Mouse (Mus musculus) embryonic stem cell, embryonic (primary cell): ENCODE results near the gene Scn8a.

Source experiments
- CTCF ChIA-PET, 4 experiments: fragments of 300-600 bp in 2 of 4; fragments of 350-600 bp in 2 of 4; sonication (Branson Sonifier 250); formaldehyde crosslinking; loops; one replicate each; lab custom pipeline; 2022; ENCODE audit warnings: inconsistent platforms in 2 of 4; lab: Charles Lee
- POLR2A ChIA-PET, 4 experiments: fragments of 300-600 bp in 2 of 4; fragments of 350-600 bp in 2 of 4; sonication (Branson Sonifier 250); formaldehyde crosslinking; loops; one replicate each; lab custom pipeline; 2022; ENCODE audit warnings: antibody characterized with exemption in 4 of 4, inconsistent platforms in 1 of 4; lab: Charles Lee

The Scn8a gene

DNA sequence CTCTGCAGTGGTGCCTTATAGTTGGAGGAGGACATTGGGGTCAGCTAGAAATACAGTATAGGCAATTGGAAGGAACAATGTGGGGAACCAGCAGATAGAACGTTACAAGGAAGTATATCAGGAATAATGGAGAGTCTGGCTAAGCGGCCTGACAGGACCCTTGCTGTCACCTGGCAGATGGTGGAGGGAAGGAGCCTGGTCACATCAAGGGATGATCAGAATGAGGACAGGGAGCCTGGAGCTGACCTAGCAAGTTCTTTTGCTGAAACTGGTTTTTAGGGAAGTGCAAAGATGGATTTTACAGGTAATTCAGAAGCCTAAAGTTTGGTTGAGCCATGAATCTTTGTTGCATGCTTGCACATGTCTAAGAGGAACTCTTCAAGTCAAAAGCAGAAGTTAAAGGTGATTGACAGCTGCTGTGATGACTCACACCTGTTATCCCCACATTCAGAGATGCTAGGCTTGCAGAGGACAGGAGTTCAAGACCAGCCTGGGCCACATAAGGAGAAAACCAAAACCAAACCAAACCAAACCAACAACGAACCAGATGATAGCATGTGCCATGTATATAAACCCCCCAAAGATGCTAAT lies 43.1 kb downstream of the Scn8a start:
- CTCF ChIA-PET: no interaction called here
- POLR2A ChIA-PET: no interaction called here

- POLR2A ChIA-PET: interaction anchor here in 3 of 4 experiments (0.6 to 1.4 kb wide), 6 partner anchors 8 to 1414 kb away, joined by 3 to 4 read pairs (median 3); no protein-coding TSS in a partner anchor
- CTCF ChIA-PET: interaction anchor here (0.7 to 1.5 kb wide), 10 partner anchors 9 to 214 kb away, joined by 3 to 6 read pairs (median 3); partner anchors contain the start of gene Scn8a (in 1 of the 4)
Measured at GRCm38 (mm10) chr15:100914734-100915242, 45.1 kb downstream of the Scn8a start.

GRCm38 (mm10) chr15:100918046-100918445 lies 48.4 kb downstream of the Scn8a start:
- ChIA-PET POLR2A (interaction anchor here in 2 of 4 experiments (0.6 to 1.9 kb wide), 2 partner anchors 18 to 252 kb away, joined by 4 to 6 read pairs; no protein-coding TSS in a partner anchor), CTCF (no interaction called here)

DNA sequence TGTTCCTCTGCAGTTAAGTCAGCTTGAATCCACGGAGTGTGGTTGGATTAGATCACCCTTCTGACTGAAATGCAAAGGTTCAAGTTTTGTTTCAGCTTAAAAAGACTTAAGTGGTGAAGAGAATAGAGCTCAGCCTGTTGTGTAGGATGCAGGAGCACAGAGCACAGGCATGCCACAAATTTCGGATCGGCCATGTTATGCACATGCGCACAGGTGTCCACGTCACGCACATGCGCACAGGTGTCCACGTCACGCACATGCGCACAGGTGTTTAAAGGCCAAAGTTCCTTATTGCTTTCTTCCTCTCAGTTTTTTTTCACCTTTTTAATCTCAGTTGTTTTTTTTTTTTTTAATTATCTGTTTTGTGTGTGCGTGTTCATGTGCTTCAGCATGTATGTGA lies 52.6 kb downstream of the Scn8a start:
- CTCF ChIA-PET: interaction anchor here in 1 of 4 experiments (1.1 kb wide), 1 partner anchor 1931 kb away, joined by 3 read pairs; no protein-coding TSS in a partner anchor
- POLR2A ChIA-PET: interaction anchor here in 1 of 4 experiments (0.6 to 2.3 kb wide), 5 partner anchors 8 to 821 kb away, joined by 3 to 8 read pairs (median 3); partner anchors contain the start of gene Krt71

GRCm38 (mm10) chr15:100923476-100923875 lies 53.8 kb downstream of the Scn8a start:
- POLR2A ChIA-PET: interaction anchor here in 2 of 4 experiments (0.8 to 2.3 kb wide), 5 partner anchors 12 to 92 kb away, joined by 3 to 8 read pairs (median 3); no protein-coding TSS in a partner anchor
- CTCF ChIA-PET: interaction anchor here in 2 of 4 experiments (0.7 to 1.5 kb wide), 5 partner anchors 9 to 1198 kb away, joined by 3 to 6 read pairs (median 3); partner anchors contain the start of genes Cox14 (in 1 of the 2) and Scn8a (in 1 of the 2)

- ChIA-PET CTCF (interaction anchor here in 1 of 4 experiments (0.5 kb wide), 1 partner anchor 837 kb away, joined by 3 read pairs; no protein-coding TSS in a partner anchor), POLR2A (interaction anchor here in 1 of 4 experiments (0.8 kb wide), 1 partner anchor 169 kb away, joined by 3 read pairs; no protein-coding TSS in a partner anchor)
Measured at GRCm38 (mm10) chr15:100924941-100925340, 55.3 kb downstream of the Scn8a start.

GRCm38 (mm10) chr15:100930477-100930876 lies 60.8 kb downstream of the Scn8a start:
- ChIA-PET POLR2A (interaction anchor here in 2 of 4 experiments (0.7 kb wide), 4 partner anchors 11 to 167 kb away, joined by 3 to 4 read pairs (median 4); no protein-coding TSS in a partner anchor), CTCF (interaction anchor here in 1 of 4 experiments (0.7 kb wide), 1 partner anchor 149 kb away, joined by 7 read pairs; no protein-coding TSS in a partner anchor)

- ChIA-PET CTCF (interaction anchor here in 3 of 4 experiments (0.6 to 1.4 kb wide), 6 partner anchors 21 to 1806 kb away, joined by 3 to 5 read pairs (median 3); partner anchors contain the start of gene Scn8a (in 1 of the 3)), POLR2A (interaction anchor here in 1 of 4 experiments (0.8 to 1.5 kb wide), 7 partner anchors 10 to 63 kb away, joined by 3 to 6 read pairs (median 3); no protein-coding TSS in a partner anchor)
Measured at GRCm38 (mm10) chr15:100936176-100936575, 66.5 kb downstream of the Scn8a start.

DNA sequence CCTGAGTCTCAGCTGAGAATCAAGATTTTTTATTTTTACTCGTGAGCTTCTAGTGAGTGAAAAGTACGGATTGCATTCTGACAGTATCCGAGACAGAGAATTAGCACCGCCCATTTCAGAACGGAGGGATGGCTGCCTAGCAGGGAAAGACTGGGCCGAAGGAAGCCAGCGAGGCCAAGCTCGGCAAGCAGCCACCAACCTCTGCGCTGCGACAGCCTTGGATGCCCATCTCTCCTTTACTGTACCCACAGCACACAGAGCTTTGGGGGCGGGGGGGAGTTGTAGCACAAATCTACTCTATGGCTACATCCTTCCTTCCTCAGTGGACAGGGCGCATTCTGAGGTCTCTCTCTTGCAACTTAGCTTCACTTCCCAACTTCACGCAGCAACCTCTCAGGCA lies 78.7 kb downstream of the Scn8a start:
- ChIA-PET CTCF (no interaction called here), POLR2A (interaction anchor here in 2 of 4 experiments (0.6 to 1.1 kb wide), 2 partner anchors 12 to 313 kb away, joined by 3 to 4 read pairs; no protein-coding TSS in a partner anchor)

DNA sequence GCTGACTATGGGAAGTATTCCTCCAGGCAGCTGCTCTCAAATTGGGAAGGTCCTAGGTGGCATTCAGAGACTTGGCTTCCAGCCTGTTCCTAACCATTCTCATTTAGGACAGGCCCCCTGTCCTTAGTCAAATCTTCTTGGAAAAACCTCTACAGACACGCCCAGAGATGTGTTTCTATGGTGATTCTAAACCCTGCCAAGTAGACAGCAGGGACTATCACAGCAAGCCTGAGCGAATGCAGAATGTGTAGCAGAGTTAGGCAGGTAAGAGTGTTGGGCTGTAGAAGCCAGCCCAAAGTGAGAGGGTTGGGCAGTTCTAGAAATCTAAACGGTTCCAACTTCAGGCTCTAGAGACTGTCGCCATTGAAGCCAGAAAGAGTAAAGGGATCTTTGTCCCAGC lies 79.5 kb downstream of the Scn8a start:
- POLR2A ChIA-PET: interaction anchor here in 1 of 4 experiments (0.6 to 1.2 kb wide), 2 partner anchors 103 to 306 kb away, joined by 3 read pairs; no protein-coding TSS in a partner anchor
- CTCF ChIA-PET: interaction anchor here in 1 of 4 experiments (0.6 kb wide), 1 partner anchor 998 kb away, joined by 5 read pairs; no protein-coding TSS in a partner anchor

- CTCF ChIA-PET: interaction anchor here in 1 of 4 experiments (0.7 kb wide), 1 partner anchor 23 kb away, joined by 3 read pairs; no protein-coding TSS in a partner anchor
- POLR2A ChIA-PET: no interaction called here
Measured at GRCm38 (mm10) chr15:100951491-100951890, 81.8 kb downstream of the Scn8a start.

DNA sequence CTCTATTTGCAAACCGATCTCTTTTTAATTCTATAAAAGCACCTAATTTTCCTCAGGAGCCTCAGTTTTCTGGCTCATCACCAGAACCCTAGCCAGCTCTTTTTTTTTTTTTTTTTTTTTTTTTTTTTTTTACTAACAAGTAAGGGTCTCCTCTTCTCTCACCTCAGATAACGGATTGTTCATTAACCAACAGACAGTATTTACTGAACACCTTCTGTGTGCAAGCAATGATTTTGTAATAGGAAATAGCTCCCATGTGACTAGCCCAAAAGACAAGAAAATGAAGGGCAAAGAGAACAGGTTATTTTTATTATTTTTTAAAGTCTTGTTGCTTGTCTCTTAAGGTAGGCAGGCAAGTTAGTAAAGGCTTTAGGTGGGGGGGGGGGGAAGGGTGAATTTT lies 82.6 kb downstream of the Scn8a start:
- POLR2A ChIA-PET: interaction anchor here in 1 of 4 experiments (0.6 to 0.7 kb wide), 2 partner anchors 20 to 215 kb away, joined by 3 to 5 read pairs; no protein-coding TSS in a partner anchor
- CTCF ChIA-PET: interaction anchor here in 2 of 4 experiments (0.6 to 0.7 kb wide), 2 partner anchors 774 to 1546 kb away, joined by 6 read pairs; no protein-coding TSS in a partner anchor

DNA sequence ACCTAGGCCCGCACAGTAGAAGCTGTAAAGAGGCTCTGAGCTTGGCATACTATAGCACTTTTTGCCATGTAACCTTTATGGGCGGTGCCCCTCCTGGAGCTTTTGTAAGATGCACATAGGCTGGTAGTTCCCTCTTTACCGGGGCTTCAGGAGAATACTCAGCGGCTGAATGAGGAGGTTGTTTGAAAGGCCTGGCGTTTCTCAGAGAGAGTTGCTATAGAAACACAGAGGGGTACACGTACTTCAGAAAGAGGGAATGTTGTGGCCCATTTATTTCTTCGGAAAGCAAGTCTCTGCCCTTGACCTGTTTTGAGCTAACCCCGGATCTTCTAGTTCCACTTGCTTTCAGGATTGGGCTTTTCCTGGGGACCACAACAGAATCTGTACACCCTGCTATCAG lies 83.2 kb downstream of the Scn8a start:
- POLR2A ChIA-PET: interaction anchor here in 1 of 4 experiments (0.6 kb wide), 1 partner anchor 22 kb away, joined by 4 read pairs; no protein-coding TSS in a partner anchor
- CTCF ChIA-PET: interaction anchor here in 1 of 4 experiments (0.7 kb wide), 1 partner anchor 773 kb away, joined by 6 read pairs; no protein-coding TSS in a partner anchor

DNA sequence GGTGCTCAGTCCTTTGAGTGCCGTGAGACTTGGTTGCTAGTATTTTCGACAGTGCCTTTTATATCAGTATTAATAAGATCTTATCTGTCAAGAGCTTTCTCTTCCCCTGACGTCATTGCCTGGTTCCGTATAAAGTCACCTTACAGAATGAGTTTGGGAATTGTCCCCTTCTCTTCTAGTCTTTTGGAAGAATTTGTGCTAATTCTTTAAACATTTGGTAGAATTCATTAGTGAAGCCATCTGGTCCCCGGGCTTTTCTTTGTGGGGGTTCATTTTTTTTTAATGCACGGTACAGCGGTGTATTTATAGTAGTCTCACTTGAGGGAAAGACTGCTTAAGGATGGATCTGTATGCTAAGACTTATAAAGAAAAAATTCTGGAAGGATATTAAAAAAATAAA lies 84.3 kb downstream of the Scn8a start:
- ChIA-PET POLR2A (no interaction called here), CTCF (no interaction called here)

DNA sequence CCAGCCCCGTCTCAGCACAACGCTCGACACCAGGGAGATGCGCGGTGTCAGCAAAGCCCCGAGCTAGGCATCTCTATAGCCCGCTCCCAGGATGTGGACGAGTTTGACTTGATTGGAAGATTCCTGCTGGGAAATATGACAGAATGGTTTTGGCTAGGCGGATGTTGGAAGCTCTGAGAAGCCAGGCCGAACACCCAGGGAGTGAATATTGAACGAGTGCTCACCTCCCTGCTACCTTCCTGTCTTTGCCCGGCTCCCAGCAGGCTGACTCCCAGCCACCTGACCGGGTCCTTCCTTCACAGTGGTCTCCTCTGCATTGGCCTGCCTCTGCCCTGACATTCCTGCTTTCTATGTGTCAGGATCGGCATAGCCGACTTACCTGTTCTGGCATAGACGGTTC lies 85.1 kb downstream of the Scn8a start:
- CTCF ChIA-PET: interaction anchor here in 1 of 4 experiments (0.6 kb wide), 1 partner anchor 1208 kb away, joined by 19 read pairs; no protein-coding TSS in a partner anchor
- POLR2A ChIA-PET: interaction anchor here in 1 of 4 experiments (1.1 kb wide), 1 partner anchor 20 kb away, joined by 3 read pairs; no protein-coding TSS in a partner anchor

GRCm38 (mm10) chr15:100960958-100961357 lies 91.3 kb downstream of the Scn8a start:
- ChIA-PET POLR2A (interaction anchor here in 3 of 4 experiments (0.5 to 1.7 kb wide), 8 partner anchors 10 to 1227 kb away, joined by 3 to 6 read pairs (median 3); no protein-coding TSS in a partner anchor), CTCF (interaction anchor here (0.6 to 1.5 kb wide), 23 partner anchors 14 to 562 kb away, joined by 3 to 15 read pairs (median 4); no protein-coding TSS in a partner anchor)

DNA sequence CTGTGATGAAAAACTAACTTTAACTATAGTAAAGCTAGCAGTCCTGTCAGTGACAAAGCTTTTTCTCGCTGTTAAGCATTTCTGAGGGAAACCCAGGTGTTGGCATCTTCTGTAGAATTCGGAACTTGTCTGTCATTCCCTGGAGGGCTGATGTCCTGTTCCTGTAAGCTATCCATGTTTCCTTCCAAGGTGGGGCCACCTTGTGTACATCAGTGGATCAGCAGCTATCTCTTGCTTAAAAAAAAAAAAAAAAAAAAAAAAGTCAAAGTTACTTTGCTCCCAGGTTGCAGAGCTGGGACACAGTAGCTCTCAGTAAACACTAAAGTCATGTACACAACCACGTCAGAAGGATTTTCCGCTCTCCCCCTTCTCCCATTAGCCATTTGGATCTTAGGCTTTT lies 91.9 kb downstream of the Scn8a start:
- ChIA-PET CTCF (interaction anchor here (0.5 to 1.5 kb wide), 36 partner anchors 13 to 1415 kb away, joined by 3 to 15 read pairs (median 4); no protein-coding TSS in a partner anchor), POLR2A (interaction anchor here in 3 of 4 experiments (0.6 to 1.7 kb wide), 7 partner anchors 9 to 1227 kb away, joined by 3 to 6 read pairs (median 3); no protein-coding TSS in a partner anchor)

DNA sequence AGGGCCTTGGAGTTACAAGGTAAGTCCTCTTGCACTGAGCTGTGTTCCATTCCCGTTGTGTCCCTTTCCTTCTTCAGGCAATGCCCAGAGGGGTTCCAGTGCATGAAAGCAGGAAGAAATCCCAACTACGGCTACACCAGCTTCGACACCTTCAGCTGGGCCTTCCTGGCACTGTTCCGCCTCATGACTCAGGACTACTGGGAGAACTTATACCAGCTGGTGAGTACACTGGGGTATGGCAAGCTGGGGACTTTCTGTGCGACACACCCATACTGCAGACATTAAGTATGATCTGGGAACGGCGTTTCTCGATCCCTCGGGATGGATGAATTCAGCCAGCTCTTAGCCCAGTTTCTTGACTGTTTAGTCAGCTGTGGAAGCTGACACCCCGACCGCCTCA lies 101.8 kb downstream of the Scn8a start:
- ChIA-PET CTCF (interaction anchor here in 2 of 4 experiments (0.6 to 1.4 kb wide), 2 partner anchors 13 to 850 kb away, joined by 3 read pairs; no protein-coding TSS in a partner anchor), POLR2A (interaction anchor here in 1 of 4 experiments (1.5 to 2.1 kb wide), 2 partner anchors 10 to 13 kb away, joined by 3 to 6 read pairs; no protein-coding TSS in a partner anchor)
